Mouse (Mus musculus): Measurements from ENCODE around the gene Entr1. TPM values are rescaled to one million over a fixed set of nuclear protein-coding genes. Genes with fewer than 3 reads are reported as not detected.
A peak's percentile ranks its signal among the peaks of the same experiment; 100 is the strongest.

The Entr1 gene
- polyA plus RNA-seq, 1 experiment from 2014 or later, result 86.0 TPM

DNA sequence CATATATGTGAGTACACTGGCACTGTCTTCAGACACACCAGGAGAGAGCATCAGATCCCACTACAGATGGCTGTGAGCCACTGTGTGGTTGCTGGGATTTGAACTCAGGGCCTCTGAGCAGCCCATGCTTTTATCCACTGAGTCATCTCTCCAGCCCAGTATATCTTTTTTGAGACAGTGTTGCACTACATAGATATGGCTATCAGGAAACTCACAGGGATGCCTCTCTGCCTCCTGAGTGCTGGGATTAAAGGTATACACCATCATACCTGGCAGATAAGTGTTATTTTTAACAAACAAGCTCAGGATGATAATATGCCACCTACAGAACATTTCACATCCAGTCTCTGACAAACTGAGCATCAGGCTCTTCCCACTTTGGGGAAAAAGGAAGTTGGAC, 27.9 kb upstream of the Entr1 start:
- H3K4me1 ChIP-seq (ENCODE audit: control insufficient read depth, insufficient read depth, low read length), result no peaks in the 10 kb centered on the region
- H3K36me3 ChIP-seq (ENCODE audit: control insufficient read depth, insufficient read depth), result peaks cover 43% of the 10 kb centered on the region

DNA sequence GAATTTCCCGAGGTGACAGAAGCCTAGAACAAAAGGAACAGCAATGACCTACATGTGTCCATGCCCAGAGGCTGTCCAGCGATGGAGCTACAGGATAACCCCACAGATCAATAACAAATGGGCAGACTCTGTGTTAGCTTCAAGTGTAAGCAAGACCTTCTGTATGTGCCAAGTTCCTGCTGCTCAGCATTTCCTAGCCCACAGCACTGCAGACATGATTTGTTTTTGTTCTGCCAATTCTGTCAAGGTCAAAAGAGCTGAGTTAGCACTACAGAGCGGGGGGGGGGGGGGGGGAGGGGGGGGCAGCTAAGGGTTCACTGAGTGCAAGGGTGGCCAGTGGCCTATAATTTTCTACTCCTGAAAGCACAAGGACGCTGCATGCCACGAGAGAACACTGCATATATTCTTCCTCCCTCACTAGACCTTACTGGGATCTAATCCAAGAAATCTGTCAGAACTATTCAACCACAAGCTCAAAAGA, 21.9 kb upstream of the Entr1 start:
- no peak overlapping the region for H3K4me3 ChIP-seq (ENCODE audit: low read length)
- H3K4me1 ChIP-seq (ENCODE audit: control insufficient read depth, insufficient read depth, low read length), result peaks cover 30% of the 10 kb centered on the region
- H3K4me2 ChIP-seq (ENCODE audit: low read depth, low read length), result no peak overlapping the region
- H3K36me3 ChIP-seq (ENCODE audit: control insufficient read depth, insufficient read depth), result peaks cover 27% of the 10 kb centered on the region
- H3K9me3 ChIP-seq (replicated peaks; ENCODE audit: control insufficient read depth, low read length), result no peaks in the 10 kb centered on the region
- H3K27me3 ChIP-seq (ENCODE audit: control insufficient read depth, insufficient read depth, low read length), result no peaks in the 10 kb centered on the region
- peak overlapping the region; percentile 49; the same call in 1 of the 2 replicates for H3K27ac ChIP-seq (ENCODE audit: low read length)
- H3K9ac ChIP-seq (ENCODE audit: low read length), result no peak overlapping the region
- 61% methylated on average over 4 of the region's 5 CpGs for WGBS
- ATAC-seq (replicated peaks; ENCODE audit: extremely low read depth, insufficient read depth, low FRiP score), result no peak

More for the DNA sequence above, 27.9 kb upstream of the Entr1 start:
- Histone ChIP-seq H3K9ac (ENCODE audit: low read length) (no peak overlapping the region), H3K4me3 (ENCODE audit: low read length) (no peak overlapping the region), H3K9me3 (replicated peaks; ENCODE audit: control insufficient read depth, low read length) (no peaks in the 10 kb centered on the region), H3K4me2 (ENCODE audit: low read depth, low read length) (no peak overlapping the region), H3K27me3 (ENCODE audit: control insufficient read depth, insufficient read depth, low read length) (no peaks in the 10 kb centered on the region), H3K27ac (ENCODE audit: low read length) (no peak overlapping the region)
- ATAC-seq (replicated peaks; ENCODE audit: extremely low read depth, insufficient read depth, low FRiP score), result no peak

DNA sequence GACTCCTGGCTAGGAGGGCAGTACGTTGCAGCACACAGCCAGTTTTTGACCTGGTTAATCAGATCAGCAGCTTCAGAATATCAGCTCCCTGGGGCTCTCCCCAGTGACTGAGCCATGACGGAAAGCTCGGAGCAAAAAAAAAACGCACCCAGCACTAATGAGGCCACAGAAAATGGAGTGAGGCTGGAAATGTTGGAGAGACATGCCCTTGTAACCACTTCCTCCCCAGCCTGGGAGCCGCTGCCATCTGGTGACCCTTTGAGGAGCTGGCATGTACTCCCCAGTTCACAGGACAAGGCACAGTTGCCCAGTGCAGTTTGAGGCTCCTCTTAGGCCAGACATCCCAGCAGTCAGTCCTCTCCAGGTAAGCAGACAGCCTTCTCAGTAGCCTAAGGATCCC, 21.0 kb upstream of the Entr1 start:
- Histone ChIP-seq H3K9ac (ENCODE audit: low read length) (no peak overlapping the region), H3K27ac (ENCODE audit: low read length) (no peak overlapping the region), H3K4me2 (ENCODE audit: low read depth, low read length) (no peak overlapping the region), H3K4me3 (ENCODE audit: low read length) (no peak overlapping the region), H3K36me3 (ENCODE audit: control insufficient read depth, insufficient read depth) (peaks cover 19% of the 10 kb centered on the region), H3K9me3 (replicated peaks; ENCODE audit: control insufficient read depth, low read length) (no peaks in the 10 kb centered on the region), H3K27me3 (ENCODE audit: control insufficient read depth, insufficient read depth, low read length) (no peaks in the 10 kb centered on the region), H3K4me1 (ENCODE audit: control insufficient read depth, insufficient read depth, low read length) (peaks cover 33% of the 10 kb centered on the region)
- 68% methylated on average over 5 of the region's 5 CpGs for WGBS
- ATAC-seq (replicated peaks; ENCODE audit: extremely low read depth, insufficient read depth, low FRiP score), result no peak

DNA sequence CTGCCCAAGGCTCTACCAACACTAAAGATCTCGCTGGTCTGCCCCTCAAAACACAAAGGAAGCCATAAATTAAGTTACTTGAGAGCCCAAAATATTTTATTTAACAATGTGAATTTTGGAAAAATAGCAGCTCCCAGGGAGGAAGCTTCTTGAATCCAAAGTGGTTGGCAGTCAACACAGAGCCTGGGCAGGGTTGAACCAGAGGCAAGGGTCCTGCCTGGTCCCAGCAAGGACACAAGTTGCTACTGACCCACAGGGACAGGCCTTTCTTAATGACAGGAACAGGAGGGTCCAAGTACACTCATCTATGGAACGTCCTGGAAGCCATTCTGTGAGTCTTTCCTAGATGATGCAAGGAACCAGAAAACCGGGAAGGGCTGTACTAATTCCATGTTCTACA, 20.2 kb upstream of the Entr1 start:
- Histone ChIP-seq H3K27ac (ENCODE audit: low read length) (no peak overlapping the region), H3K4me3 (ENCODE audit: low read length) (peak overlapping the region; percentile 90), H3K9me3 (replicated peaks; ENCODE audit: control insufficient read depth, low read length) (no peaks in the 10 kb centered on the region), H3K4me1 (ENCODE audit: control insufficient read depth, insufficient read depth, low read length) (peaks cover 33% of the 10 kb centered on the region), H3K9ac (ENCODE audit: low read length) (no peak overlapping the region), H3K4me2 (ENCODE audit: low read depth, low read length) (peak overlapping the region; percentile 71), H3K36me3 (ENCODE audit: control insufficient read depth, insufficient read depth) (peaks cover 16% of the 10 kb centered on the region), H3K27me3 (ENCODE audit: control insufficient read depth, insufficient read depth, low read length) (no peaks in the 10 kb centered on the region)
- 57% methylated on average over 3 of the region's 3 CpGs for WGBS
- no peak for ATAC-seq (replicated peaks; ENCODE audit: extremely low read depth, insufficient read depth, low FRiP score)

DNA sequence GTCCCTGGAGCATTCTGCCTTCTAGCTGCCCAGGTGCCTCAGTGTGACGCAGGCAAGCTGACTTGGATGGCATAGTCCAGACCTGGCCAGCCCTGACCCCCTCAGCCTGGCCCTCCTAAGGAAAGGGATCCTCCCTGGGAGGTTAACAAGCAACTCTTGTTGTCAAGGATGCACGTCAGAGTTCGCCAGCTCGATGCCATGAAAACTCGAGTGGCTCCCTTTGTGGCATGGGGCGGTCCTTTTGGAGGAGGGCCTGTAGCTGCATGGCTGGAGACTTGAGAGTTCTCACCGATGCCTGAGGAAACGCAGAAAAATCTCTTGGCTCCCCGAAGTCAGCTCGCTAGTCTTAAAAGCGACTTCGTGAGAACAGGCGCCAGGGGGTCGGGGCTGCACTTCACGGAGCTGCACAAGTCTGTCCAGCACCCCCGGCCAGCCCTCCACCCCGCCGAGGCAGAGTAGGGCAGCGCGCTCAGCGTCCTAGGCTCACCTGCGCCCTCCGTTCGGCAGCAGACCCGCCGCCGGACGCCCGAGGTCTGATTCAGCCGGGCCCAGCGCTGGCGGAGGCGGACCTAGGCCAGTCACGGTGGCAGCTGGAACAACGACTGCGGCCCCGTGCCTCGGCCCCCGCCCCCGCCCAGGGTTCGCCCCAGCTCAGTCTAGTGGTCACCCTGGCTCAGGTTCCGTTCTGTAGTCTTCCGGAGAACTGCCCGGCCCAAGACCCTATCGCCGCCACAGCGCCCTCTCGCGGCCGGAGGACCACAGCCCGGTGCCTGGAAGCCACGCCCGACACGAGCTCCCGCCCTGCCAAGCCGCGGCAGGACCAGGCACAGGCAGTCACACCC, 19.6 kb upstream of the Entr1 start, which contains the start of gene Inpp5e:
Inpp5e (minus strand) TSS at position 689 of the 842 bp plus-strand sequence.
- no peaks in the 10 kb centered on the region for H3K9me3 ChIP-seq (replicated peaks; ENCODE audit: control insufficient read depth, low read length)
- H3K4me2 ChIP-seq (ENCODE audit: low read depth, low read length), result peak within 1 kb of the TSS; percentile 71
- peak within 1 kb of the TSS; percentile 87 for H3K27ac ChIP-seq (ENCODE audit: low read length)
- peaks cover 15% of the 10 kb centered on the region for H3K36me3 ChIP-seq (ENCODE audit: control insufficient read depth, insufficient read depth)
- peak within 1 kb of the TSS; percentile 96 for H3K9ac ChIP-seq (ENCODE audit: low read length)
- H3K4me3 ChIP-seq (ENCODE audit: low read length), result peak within 1 kb of the TSS; percentile 90
- no peaks in the 10 kb centered on the region for H3K27me3 ChIP-seq (ENCODE audit: control insufficient read depth, insufficient read depth, low read length)
- H3K4me1 ChIP-seq (ENCODE audit: control insufficient read depth, insufficient read depth, low read length), result peaks cover 33% of the 10 kb centered on the region
- peak; percentile 96 for ATAC-seq (replicated peaks; ENCODE audit: extremely low read depth, insufficient read depth, low FRiP score)
- WGBS, result under 1% methylated on average over 57 of the region's 57 CpGs

DNA sequence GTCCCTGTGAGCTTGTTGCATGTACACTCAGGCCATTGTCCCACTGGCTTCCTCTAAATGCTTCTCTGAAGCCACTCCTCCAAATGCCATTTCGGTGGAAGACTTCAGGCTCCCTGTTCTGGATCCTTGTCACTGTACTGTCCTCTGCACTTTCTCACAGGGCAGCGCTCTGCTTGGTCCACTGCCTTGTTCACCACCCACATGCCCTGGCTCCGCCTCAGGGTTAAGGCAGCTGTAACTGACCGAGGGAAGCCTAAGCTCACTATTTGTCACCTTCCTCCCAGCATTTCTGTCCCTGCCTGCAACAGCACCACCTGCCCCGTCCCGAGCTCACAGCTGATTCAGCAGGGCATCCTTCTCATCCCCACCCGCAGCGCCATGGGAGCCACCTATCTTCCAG, 14.2 kb upstream of the Entr1 start:
- no peak overlapping the region for H3K4me2 ChIP-seq (ENCODE audit: low read depth, low read length)

DNA sequence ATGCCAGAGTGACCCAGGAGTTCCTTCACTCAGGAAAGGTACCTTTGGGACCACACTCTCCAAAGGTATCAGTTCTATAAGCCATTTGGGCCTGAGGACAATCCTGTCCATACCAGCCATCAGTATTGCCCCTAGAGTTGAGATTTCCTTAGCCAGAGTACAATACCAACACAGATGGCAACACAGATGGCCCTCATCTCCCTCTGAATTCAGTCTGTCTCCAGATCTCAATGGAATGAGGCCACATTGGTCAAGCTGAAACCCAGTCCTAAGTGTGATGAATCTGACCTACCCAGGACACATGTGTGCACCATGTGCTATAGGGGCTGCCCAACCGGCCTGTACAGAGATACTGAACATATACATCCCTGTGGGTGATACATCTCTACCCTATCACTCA, 13.1 kb upstream of the Entr1 start:
- Histone ChIP-seq H3K27ac (ENCODE audit: low read length) (no peak overlapping the region), H3K4me2 (ENCODE audit: low read depth, low read length) (no peak overlapping the region), H3K9ac (ENCODE audit: low read length) (no peak overlapping the region), H3K36me3 (ENCODE audit: control insufficient read depth, insufficient read depth) (peaks cover 37% of the 10 kb centered on the region), H3K4me1 (ENCODE audit: control insufficient read depth, insufficient read depth, low read length) (peaks cover 16% of the 10 kb centered on the region), H3K9me3 (replicated peaks; ENCODE audit: control insufficient read depth, low read length) (no peaks in the 10 kb centered on the region), H3K4me3 (ENCODE audit: low read length) (no peak overlapping the region), H3K27me3 (ENCODE audit: control insufficient read depth, insufficient read depth, low read length) (no peaks in the 10 kb centered on the region)
- ATAC-seq (replicated peaks; ENCODE audit: extremely low read depth, insufficient read depth, low FRiP score), result no peak
- 87% methylated on average over 1 of the region's 1 CpGs for WGBS

More for the DNA sequence above, 14.2 kb upstream of the Entr1 start:
- ATAC-seq (replicated peaks; ENCODE audit: extremely low read depth, insufficient read depth, low FRiP score), result no peak
- WGBS, result 71% methylated on average over 8 of the region's 8 CpGs
- Histone ChIP-seq H3K9ac (ENCODE audit: low read length) (no peak overlapping the region), H3K36me3 (ENCODE audit: control insufficient read depth, insufficient read depth) (peaks cover 29% of the 10 kb centered on the region), H3K4me3 (ENCODE audit: low read length) (no peak overlapping the region), H3K4me1 (ENCODE audit: control insufficient read depth, insufficient read depth, low read length) (peaks cover 26% of the 10 kb centered on the region), H3K9me3 (replicated peaks; ENCODE audit: control insufficient read depth, low read length) (no peaks in the 10 kb centered on the region), H3K27ac (ENCODE audit: low read length) (no peak overlapping the region), H3K27me3 (ENCODE audit: control insufficient read depth, insufficient read depth, low read length) (no peaks in the 10 kb centered on the region)

DNA sequence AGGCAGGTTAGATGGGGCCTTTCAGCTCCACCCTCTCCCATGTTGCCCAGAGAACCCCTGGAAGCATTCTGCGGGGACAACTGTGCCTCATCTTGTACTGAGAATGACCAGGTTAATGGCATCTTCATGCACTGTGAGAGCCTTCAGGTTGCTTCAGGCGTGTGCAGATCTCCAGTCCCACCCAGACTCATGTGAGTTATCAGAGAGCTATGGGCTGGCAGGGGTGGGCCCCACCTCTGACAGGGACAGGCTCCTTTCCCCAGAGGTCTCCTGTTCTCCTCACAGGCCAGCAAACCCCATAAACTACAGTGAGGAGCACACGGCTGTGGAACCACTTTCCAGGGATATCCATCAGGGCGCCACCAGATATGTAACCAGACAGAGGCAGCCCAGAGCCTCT, 11.9 kb upstream of the Entr1 start:
- Histone ChIP-seq H3K36me3 (ENCODE audit: control insufficient read depth, insufficient read depth) (peaks cover 46% of the 10 kb centered on the region), H3K27me3 (ENCODE audit: control insufficient read depth, insufficient read depth, low read length) (no peaks in the 10 kb centered on the region), H3K4me2 (ENCODE audit: low read depth, low read length) (no peak overlapping the region), H3K27ac (ENCODE audit: low read length) (no peak overlapping the region), H3K9ac (ENCODE audit: low read length) (no peak overlapping the region), H3K4me1 (ENCODE audit: control insufficient read depth, insufficient read depth, low read length) (peaks cover 3% of the 10 kb centered on the region), H3K9me3 (replicated peaks; ENCODE audit: control insufficient read depth, low read length) (no peaks in the 10 kb centered on the region), H3K4me3 (ENCODE audit: low read length) (no peak overlapping the region)
- ATAC-seq (replicated peaks; ENCODE audit: extremely low read depth, insufficient read depth, low FRiP score), result no peak
- 88% methylated on average over 4 of the region's 4 CpGs for WGBS

DNA sequence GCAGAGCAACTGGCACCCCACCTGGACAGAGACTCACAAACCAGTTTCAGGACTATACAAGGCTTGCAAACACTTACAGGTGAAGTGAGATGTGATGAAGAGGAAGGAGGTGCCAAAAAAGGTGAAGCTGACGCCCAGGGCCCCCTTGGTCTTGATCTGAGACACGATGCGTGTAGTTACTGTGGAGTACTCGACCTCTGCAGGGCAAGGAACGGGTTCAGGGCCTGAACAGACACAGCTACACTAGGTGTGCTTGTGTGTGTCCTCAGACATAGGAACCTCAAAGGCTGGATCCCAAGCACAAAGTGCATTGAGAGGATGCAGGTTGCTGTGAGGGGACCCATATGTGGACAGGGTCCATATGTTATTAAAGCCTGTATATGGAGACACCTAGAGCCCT, 11.2 kb upstream of the Entr1 start:
- Histone ChIP-seq H3K9me3 (replicated peaks; ENCODE audit: control insufficient read depth, low read length) (no peaks in the 10 kb centered on the region), H3K4me1 (ENCODE audit: control insufficient read depth, insufficient read depth, low read length) (no peaks in the 10 kb centered on the region; the same call in none of the 2 replicates), H3K36me3 (ENCODE audit: control insufficient read depth, insufficient read depth) (peaks cover 53% of the 10 kb centered on the region), H3K27me3 (ENCODE audit: control insufficient read depth, insufficient read depth, low read length) (no peaks in the 10 kb centered on the region), H3K9ac (ENCODE audit: low read length) (no peak overlapping the region), H3K27ac (ENCODE audit: low read length) (no peak overlapping the region), H3K4me3 (ENCODE audit: low read length) (no peak overlapping the region), H3K4me2 (ENCODE audit: low read depth, low read length) (no peak overlapping the region)
- WGBS, result 82% methylated on average over 5 of the region's 5 CpGs
- ATAC-seq (replicated peaks; ENCODE audit: extremely low read depth, insufficient read depth, low FRiP score), result no peak
